Mouse (Mus musculus) kidney, adult 2 months (tissue): ENCODE data around the gene Zcwpw1.

Experiments
- CTCF ChIP-seq: fragments of 200-500 bp; conservative IDR thresholded peaks from 2 replicates; pipeline ENCODE4 v1.5.1; 2011; ENCODE audit warnings: low read depth, mild to moderate bottlenecking, control low read depth, low read length, moderate library complexity, mixed read lengths; ENCODE audit not compliant: insufficient read depth, insufficient read length
- POLR2A ChIP-seq: fragments of 200-500 bp; IDR thresholded peaks from one replicate; pipeline ENCODE4 v1.6.1; 2011; ENCODE audit warnings: low read depth, low read length, control low read depth

GRCm38 (mm10) chr5:137742836-137743235 is 44.8 kb upstream of the Zcwpw1 start:
- TF ChIP-seq CTCF (no peak), POLR2A (no peak)
